Mouse (Mus musculus): Measurements from ENCODE around the gene Azin2. TPM values are rescaled to one million over a fixed set of nuclear protein-coding genes. Genes with fewer than 3 reads are reported as not detected.
A peak's percentile ranks its signal among the peaks of the same experiment; 100 is the strongest.

Gene Azin2
- total RNA-seq, 2 experiments from 2014 or later = 5.8 to 6.0 TPM

GRCm38 (mm10) chr4:128948137-128948674, 14.0 kb downstream of the Azin2 start:
- intact Hi-C loops (cut with DNase I) = no loop called here

DNA sequence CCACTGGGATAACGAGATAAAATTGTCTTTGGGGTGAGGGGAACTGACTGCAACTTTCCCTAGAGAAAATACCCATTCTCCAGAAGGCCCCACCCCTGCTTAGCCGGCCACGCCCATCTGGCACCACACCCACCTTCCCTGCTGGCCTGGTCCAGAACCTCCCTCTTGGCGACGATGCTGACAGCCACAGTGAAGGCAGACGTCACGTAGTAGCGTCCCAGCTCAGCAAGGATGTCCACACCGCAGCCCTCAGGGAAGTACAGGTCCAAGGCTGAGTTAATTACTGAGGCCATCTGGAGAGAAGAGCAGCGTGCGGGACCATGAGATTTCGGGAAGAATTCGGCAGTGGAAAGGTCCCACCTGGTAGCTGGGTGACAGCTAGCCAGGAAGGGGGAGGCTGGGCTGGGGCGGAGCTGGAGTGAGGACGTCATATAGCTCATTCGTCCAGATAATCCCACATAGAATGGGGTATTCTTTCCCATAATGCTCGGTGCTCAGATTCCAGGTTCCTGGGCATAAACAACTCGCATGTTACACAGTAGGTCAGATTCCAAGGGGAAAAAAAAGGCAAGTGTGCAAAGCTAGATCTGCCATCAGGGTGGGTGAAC, 14.8 kb downstream of the Azin2 start:
- intact Hi-C loops (cut with DNase I) = no loop called here
- DNase-seq = no peak

More at GRCm38 (mm10) chr4:128948137-128948674, 14.0 kb downstream of the Azin2 start:
- DNase-seq = peak; percentile 31 to 60

DNA sequence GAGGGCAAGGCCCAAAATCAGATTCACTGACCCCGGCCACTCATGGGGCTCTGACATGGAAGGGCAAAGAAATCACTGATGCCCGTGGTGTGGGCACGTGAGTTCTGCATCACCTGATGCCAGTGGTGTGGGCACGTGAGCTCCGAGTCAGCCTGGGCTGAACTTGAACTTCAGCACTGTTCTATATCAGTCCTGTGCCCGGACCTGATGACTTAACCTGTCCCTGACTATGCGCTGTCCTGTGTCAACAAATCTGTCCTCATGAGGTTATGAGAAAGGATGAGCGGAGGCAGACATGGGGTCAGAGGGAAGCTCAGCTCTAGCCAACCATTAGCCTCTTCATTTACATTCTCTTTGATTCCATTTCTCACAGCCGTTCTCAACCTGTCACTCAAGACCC, 15.5 kb downstream of the Azin2 start:
- no peak for DNase-seq
- intact Hi-C loops (cut with DNase I) = no loop called here

- intact Hi-C loops (cut with DNase I) = no loop called here
- DNase-seq = no peak
Measured at GRCm38 (mm10) chr4:128942346-128942745, 19.9 kb downstream of the Azin2 start.

- no peak for DNase-seq
- intact Hi-C loops (cut with DNase I) = no loop called here
Measured at GRCm38 (mm10) chr4:128935595-128935994, 26.6 kb downstream of the Azin2 start.

- no peak for DNase-seq
- intact Hi-C loops (cut with DNase I) = no loop called here
Measured at GRCm38 (mm10) chr4:128932783-128933182, 29.5 kb downstream of the Azin2 start.

GRCm38 (mm10) chr4:128924841-128925606, 37.2 kb downstream of the Azin2 start:
- intact Hi-C loops (cut with DNase I) = no loop called here
- DNase-seq = peak; percentile 80 to 83

GRCm38 (mm10) chr4:128923603-128924002, 38.6 kb downstream of the Azin2 start:
- no peak for DNase-seq
- intact Hi-C loops (cut with DNase I) = no loop called here

GRCm38 (mm10) chr4:128919106-128919505, 43.1 kb downstream of the Azin2 start:
- DNase-seq = no peak
- intact Hi-C loops (cut with DNase I) = no loop called here

DNA sequence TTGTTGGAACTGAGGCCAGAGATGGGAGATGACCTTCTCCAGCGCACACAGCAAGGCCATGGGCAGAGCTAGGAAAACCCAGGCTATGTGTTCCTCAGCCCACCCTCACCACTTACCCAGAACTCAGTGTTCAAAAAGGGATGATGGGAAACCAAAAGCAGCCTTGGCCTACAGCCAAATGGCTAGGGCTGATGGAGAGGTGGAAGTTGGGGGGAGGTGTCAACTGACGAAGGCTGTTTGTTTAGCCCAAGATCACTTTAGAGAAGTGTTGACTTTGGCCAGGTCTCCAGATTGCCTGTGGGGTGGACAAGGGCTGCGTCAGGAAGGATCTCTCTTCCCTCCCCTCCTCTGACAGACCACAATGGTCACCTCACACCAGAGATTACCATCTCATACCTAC, 44.1 kb downstream of the Azin2 start:
- intact Hi-C loops (cut with DNase I) = no loop called here
- no peak for DNase-seq

GRCm38 (mm10) chr4:128917756-128918155, 44.5 kb downstream of the Azin2 start:
- DNase-seq = no peak
- intact Hi-C loops (cut with DNase I) = no loop called here

DNA sequence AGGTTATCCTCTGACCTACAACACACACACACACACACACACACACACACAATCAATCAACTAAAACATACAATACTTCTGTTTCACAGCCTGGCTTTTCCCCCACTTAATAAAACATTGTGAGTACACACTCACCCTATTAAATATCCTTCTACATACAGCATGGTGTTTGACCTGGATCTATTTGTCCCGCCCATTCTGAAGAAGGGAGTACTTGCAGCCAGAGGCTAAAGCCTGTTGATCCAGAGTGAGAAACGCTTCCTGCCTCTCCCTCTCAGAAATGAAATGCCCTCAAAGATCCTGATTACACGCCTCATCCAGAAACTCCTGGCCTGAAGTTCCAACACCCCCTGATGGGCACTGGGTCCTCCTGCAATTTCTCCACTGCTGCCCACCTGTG, 45.1 kb downstream of the Azin2 start:
- intact Hi-C loops (cut with DNase I) = no loop called here
- DNase-seq = no peak

DNA sequence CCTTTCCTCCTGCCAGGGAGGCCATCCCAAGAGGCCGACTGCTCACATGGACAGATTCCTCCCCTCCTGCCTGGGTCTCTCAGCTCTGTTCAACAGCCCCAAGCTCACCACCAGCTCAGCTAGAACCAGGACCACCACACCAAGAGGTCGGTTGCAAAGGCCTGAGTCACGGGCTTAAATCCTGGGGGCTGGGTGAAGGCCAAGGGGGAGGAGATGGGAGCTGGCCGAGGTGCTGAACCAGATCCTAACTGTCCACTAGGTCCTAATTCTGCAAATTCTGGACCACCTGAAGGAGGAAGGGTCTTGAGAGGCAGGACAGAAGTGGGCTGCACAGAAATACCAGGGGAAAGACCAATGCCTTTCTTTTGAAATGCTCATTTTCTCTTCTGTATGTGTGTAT, 48.4 kb downstream of the Azin2 start:
- intact Hi-C loops (cut with DNase I) = no loop called here
- DNase-seq = peak in 1 of 2 experiments; percentile 52

DNA sequence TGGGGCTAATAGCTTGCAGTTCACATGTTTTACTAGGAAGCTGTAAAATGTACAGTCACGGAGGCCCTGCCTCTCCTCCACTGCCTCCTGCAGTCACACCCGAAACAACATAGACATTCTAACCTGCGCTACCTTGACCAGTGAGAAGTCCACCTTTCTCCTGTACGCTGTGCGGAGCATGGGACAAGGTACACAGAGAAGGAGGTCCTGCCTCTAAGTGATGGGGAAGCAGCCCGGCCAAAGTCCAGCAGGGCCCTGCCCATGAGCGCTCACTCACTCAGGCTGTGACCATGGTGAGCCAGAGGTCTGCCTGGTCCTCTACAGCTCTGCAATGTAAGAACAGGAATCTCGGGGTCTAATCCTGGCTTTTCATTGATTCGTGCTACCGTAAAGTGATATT, 50.2 kb downstream of the Azin2 start:
- intact Hi-C loops (cut with DNase I) = no loop called here
- DNase-seq = no peak

- intact Hi-C loops (cut with DNase I) = no loop called here
Measured at GRCm38 (mm10) chr4:128910276-128911063, 51.8 kb downstream of the Azin2 start.

DNA sequence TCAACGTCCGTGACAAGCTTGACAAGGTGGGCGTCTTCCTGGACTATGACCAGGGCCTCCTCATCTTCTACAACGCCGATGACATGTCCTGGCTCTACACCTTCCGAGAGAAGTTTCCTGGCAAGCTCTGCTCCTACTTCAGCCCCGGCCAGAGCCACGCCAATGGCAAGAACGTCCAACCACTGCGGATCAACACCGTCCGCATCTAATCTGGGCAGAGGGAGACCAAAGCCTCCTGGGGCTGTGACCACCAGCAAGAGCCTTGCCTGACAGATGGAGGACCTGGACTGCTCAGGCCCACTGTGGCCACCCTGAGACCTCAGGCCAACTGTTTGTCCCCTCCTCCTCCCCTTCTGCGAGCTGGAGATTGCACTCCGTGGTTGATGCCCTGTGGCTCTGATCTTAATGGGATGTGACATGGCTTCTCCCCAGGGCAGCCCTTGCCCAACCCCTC, 52.8 kb downstream of the Azin2 start:
- intact Hi-C loops (cut with DNase I) = loop anchor here (2.0 kb wide), 1 partner anchor 173 kb away; no protein-coding TSS in a partner anchor
- DNase-seq = no peak

More at GRCm38 (mm10) chr4:128910276-128911063, 51.8 kb downstream of the Azin2 start:
- no peak for DNase-seq

GRCm38 (mm10) chr4:128908586-128909377, 53.5 kb downstream of the Azin2 start:
- DNase-seq = peak; percentile 50 to 73
- intact Hi-C loops (cut with DNase I) = loop anchor here (2.0 kb wide), 1 partner anchor 174 kb away; no protein-coding TSS in a partner anchor

- no peak for DNase-seq
- intact Hi-C loops (cut with DNase I) = no loop called here
Measured at GRCm38 (mm10) chr4:128907238-128907968, 54.8 kb downstream of the Azin2 start.

DNA sequence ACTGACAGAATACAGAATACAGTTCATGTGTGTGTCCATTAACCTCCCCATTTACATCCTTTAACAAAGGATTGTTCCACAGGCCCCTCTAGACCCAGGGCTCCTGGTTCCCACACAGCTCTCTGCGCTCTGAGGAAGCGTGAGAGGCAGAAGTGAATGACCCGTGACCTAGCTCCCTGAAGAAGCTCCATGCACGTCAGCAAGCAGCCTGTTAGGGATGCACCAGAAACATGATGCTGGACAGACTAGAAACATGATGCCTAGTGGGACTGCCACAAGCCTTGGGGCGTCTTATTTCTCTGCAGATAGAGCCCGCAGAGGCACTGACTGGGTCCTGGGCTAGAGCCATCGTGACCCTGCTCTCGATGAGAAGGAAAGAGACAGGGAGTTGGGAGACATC, 55.5 kb downstream of the Azin2 start:
- no peak for DNase-seq
- intact Hi-C loops (cut with DNase I) = no loop called here

Data from heart, postnatal 10 days (tissue).